Mouse (Mus musculus) CD4-positive helper T cell, adult 2 months (primary cell): ENCODE measurements around the gene Gm266.
"Not testable (repeated sequence)": the region's sequence is repeated elsewhere in the genome, so short reads cannot be mapped to it uniquely, and the experiment has no call there.

Experiments used
- DNase-seq: peaks from one replicate; pipeline ENCODE4 v3.0.0-alpha.2; 2012; ENCODE audit warnings: low read depth, missing footprints, low spot score

The Gm266 gene

DNA sequence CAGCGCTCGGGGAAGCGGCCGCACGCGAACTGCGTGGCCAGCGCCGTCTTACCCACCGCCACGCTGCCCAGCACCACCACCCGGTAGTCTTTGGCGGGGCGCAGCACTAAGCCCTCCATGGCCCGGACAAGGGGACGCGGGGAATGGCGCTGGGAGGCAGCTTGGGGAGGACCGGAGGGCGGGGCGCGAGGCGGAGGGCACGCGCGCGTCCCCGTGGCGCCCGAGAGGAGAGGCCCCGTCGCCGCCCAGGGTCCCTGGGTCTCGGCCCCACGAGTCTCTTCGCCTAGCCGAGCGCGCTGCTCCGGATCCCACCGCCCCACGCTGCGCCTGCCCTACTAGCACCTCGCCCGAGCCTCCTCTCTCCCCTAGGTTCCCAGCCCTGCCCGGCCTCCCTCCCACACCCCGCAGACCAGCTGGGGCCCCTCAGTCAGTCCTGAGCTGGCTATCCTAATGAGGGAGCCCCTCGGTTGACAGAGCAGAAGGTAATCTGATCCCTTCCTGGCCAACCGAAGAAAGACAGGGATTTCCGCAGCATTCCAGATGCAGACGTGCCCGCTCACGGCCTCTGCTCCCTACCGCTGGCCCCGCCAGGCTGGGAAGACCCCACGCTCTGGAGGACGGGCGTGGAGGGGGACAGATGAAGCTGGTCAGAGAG is at the start of gene Gm266:
Gene Gm266 (minus strand): TSS at position 172 of the 655 bp plus-strand sequence.
- no peak for DNase-seq

- no peak for DNase-seq
Observed at GRCm38 (mm10) chr12:111535281-111535680, 49.7 kb upstream of the Gm266 start.

DNA sequence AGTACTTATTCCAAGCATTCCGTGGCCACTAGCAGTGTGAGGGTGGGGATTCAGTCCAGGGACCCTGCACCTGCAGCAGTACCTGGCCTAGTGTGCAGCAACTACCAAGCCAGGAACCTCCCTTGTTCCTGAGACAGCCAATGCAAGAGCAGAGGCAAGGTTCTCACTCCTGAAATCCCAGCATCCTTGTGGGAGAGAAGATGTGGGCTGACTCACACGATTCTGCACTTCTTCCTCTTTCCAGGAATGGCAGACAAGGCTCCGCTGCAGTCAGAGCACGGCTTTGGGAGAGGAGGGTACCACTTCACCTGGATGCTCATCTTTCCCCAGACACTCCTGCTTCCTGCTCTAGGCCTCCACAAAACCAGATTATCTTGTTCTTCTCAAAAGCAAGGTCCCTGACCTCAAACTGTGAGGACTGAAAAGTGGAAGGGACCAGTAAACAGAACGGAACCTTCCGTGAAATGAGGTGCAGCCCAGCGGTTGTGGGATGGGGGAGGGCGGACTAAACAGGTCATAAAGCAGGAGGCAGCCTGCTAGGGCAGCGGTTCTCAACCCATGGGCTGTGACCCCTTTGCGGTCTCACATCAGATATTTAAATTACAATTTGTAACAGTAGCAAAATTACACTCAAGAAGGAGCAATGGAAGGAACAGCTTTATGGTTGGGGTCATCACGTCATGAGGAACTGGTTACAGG is 47.6 kb upstream of the Gm266 start:
- DNase-seq, result no peak

DNA sequence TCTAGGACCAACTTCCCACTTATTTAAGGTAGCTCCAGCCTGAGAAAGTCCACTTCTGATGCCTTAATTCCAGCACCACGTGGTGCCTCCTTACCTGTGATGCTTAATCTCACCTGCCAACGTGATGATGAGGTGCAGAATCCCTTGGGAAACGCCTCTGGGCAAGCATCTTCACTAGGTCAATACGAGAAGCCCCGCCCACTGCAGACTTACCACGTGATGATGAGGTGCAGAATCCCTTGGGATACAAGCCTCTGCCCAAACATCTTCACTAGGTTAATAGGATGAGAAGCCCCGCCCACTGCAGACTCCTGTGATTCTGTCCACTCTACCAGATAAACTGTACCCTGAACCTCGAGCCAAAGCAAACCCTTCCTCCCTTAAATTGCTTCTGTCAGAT is 43.6 kb upstream of the Gm266 start:
- DNase-seq, result no peak

- DNase-seq, result no peak
Observed at GRCm38 (mm10) chr12:111527643-111528281, 42.1 kb upstream of the Gm266 start.

- no peak for DNase-seq
Observed at GRCm38 (mm10) chr12:111524883-111525282, 39.3 kb upstream of the Gm266 start.

GRCm38 (mm10) chr12:111524469-111524868 is 38.8 kb upstream of the Gm266 start:
- DNase-seq, result no peak

DNA sequence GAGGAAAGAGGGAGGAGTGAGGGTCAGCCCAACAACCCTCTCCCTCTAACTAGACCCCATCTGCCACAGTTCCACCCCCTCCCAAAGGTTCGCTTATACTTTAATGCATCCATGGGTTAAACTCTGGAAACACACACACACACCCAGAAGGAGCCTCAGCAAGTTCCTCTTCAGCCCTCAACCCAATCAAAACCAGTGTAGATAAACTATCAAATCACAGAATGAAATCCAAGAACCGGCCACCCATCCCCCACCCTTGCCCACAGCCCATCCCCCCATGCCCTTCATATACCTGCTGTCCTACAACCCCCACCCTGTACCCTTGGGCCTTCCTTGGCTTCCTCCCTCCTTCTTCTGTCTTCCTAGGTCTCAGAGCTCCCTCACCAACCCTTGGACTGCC is 35.4 kb upstream of the Gm266 start:
- no peak for DNase-seq

GRCm38 (mm10) chr12:111519821-111520220 is 34.2 kb upstream of the Gm266 start:
- DNase-seq, result no peak

- no peak for DNase-seq
Observed at GRCm38 (mm10) chr12:111518391-111518790, 32.8 kb upstream of the Gm266 start.

- no peak for DNase-seq
Observed at GRCm38 (mm10) chr12:111517901-111518300, 32.3 kb upstream of the Gm266 start.

DNA sequence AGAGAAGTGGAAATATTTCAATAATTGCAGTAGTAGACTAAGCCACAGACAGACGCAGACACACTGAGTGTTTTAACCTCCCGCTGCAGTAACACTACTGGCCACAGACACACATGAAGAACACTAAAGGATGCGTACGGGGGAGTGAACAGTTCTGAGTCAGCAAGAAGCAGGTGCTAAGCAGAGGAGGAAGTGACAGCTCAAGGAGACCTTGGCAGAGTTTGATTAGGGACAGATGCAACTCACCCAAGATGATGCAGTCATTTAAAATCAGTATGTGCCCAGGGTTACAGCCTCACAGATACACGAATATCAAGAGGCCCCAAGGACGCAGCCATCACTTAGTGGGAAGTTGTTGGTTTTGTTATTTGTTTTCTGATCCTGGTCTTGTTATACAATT is 31.2 kb upstream of the Gm266 start:
- DNase-seq, result peak; percentile 37

GRCm38 (mm10) chr12:111515920-111516319 is 30.3 kb upstream of the Gm266 start:
- no peak for DNase-seq

GRCm38 (mm10) chr12:111514874-111515649 is 29.4 kb upstream of the Gm266 start:
- DNase-seq, result peak; percentile 19

DNA sequence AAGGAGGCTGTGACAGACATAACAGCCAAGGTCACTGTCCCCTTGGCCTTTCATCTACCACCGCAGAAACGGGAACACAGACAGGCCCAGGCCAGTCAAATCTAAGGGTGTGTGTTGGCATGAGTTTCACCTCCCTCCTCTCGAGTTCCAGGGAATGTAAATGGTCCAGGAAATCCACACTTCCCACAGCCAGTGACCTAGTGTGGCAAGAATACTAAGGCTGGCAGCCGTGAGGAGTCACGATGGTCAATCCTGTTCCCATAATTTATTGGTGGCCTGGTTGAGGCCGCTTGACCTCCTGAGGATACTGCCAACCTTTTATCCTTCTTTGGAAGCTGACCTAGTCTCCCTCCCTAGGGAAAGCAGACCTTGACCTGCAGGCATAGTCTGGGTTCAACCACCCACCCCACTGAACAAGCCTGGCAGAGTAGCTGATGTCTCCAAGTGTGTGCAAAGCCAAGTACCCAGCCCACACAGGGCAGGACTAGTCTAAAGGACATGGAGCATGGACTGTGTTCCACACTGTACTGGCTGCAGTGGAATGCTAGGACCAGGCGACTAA is 28.7 kb upstream of the Gm266 start:
- no peak for DNase-seq

GRCm38 (mm10) chr12:111513673-111514072 is 28.1 kb upstream of the Gm266 start:
- no peak for DNase-seq

DNA sequence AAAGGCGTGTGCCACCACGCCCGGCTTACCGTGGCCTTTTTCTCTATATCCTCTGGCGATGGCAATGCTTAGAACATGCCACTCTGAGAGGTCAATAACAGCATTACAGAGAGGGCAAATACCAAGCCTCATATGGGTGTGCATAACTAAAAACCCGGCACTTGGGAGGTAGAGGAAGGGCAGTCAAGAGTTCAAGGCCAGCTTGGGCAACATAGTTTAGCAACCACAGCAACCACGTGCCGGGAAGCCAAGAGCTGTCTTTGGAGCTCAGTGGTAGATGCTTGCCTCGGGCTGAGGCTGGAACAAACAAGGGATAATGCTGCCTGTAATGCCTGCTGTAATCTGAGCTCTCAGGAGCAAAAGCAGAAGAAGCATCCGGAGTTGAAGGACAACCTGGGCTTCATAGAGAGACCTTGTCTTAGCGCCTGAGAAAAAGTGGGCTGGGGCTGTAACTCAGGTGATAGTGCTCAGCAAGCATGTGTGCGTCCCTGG is 27.0 kb upstream of the Gm266 start:
- no peak for DNase-seq

- not testable (repeated sequence) for DNase-seq
Observed at GRCm38 (mm10) chr12:111508438-111508837, 22.8 kb upstream of the Gm266 start.

GRCm38 (mm10) chr12:111507962-111508361 is 22.3 kb upstream of the Gm266 start:
- DNase-seq, result no peak

GRCm38 (mm10) chr12:111507001-111507400 is 21.4 kb upstream of the Gm266 start:
- no peak for DNase-seq

DNA sequence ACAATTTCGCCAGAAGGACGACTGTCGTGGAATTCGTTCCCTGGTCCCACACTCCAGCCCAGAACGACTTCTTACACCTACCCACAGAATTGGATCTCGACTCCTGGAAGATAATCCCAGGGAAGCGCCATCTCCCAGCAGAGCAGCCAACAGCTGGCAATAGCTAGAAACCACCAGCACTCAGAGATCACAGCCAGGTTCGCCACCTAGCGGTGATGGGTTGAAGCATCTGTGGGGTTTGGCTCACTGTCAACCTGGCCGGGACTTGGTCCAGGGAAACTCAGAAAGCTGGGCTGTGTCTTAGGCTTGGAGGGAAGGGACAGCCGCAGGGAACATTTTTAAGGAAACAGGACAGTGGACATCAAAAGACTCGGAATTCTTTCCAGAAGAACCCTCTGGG is 19.3 kb upstream of the Gm266 start:
- DNase-seq, result peak; percentile 53

DNA sequence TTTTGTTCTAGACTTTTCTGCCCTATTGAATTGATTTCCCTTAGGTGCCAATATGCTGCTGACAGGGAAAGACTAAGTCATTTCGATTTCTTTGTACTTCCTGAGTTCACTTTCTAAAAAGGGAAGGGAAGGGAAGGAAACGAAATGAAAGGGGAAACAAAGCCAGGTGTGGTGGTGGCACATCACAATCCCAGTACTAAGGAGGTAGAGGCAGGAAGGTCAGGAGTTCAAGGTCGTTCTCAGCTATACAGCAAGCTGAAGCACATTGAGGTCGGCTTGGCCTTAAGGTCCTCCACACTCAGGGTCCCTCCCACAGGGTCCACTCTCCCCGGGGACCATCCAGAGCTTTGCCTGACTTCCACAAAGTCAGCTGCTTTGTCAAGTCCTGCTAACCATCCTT is 17.9 kb upstream of the Gm266 start:
- no peak for DNase-seq
